Mouse (Mus musculus): ENCODE results near the gene Glis3. TPM values are rescaled to one million over a fixed set of nuclear protein-coding genes. Genes with fewer than 3 reads are reported as not detected.

Glis3 gene
- polyA plus RNA-seq, 2 experiments: 0.08 to 0.14 TPM

GRCm38 (mm10) chr19:28677045-28677727 lies 2.7 kb downstream of the Glis3 start:
- Histone ChIP-seq H3K4me3 (ENCODE audit: insufficient read depth in 1 of 2, low read depth in 2 of 2, low read length in 2 of 2) (no peak overlapping the region), H3K27me3 (ENCODE audit: control insufficient read depth, insufficient read depth, low read length) (peaks cover 36% of the 10 kb centered on the region), H3K4me1 (replicated peaks; ENCODE audit: control insufficient read depth in 2 of 2, insufficient read depth in 2 of 2, low read length in 1 of 2) (no peaks in the 10 kb centered on the region), H3K27ac (no peak overlapping the region), H3K9ac (replicated peaks) (no peak overlapping the region), H3K36me3 (replicated peaks; ENCODE audit: control insufficient read depth, insufficient read depth, low read depth) (no peaks in the 10 kb centered on the region), H3K9me3 (ENCODE audit: control insufficient read depth, low read length) (no peaks in the 10 kb centered on the region), H3K4me2 (ENCODE audit: low read depth) (peak overlapping the region; percentile 69; the same call in 1 of the 2 replicates)
- DNase-seq (ENCODE audit: low read depth in 3 of 3, low spot score in 3 of 3): no peak
- no peak for TF ChIP-seq EP300 (IDR thresholded peaks at IDR 0.05; ENCODE audit: low read depth)
- no peak for ATAC-seq (ENCODE audit: insufficient read depth)
- WGBS (ENCODE audit: insufficient replicate concordance): 19% methylated on average over 8 of the region's 8 CpGs

DNA sequence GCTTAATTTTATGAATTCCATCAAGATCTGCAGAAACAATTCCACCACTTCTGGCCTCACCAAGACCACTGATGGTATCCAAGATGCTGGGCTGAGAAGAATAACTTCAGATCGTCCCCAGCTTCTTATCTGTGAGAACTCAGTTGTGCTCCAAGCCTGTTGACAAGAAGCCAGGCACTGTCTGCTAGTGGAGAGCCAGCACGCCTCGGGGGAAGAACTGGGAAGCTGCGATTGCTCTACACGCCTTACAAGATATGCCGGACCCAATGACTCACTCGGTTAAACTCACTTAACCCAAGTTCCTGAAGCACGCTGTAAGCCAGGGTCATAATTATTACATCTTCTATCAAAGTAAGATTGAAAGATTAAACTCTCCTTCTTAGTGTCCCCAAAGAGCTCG lies 16.1 kb downstream of the Glis3 start:
- H3K9me3 ChIP-seq (ENCODE audit: control insufficient read depth, low read length): no peaks in the 10 kb centered on the region
- no peak overlapping the region for H3K4me2 ChIP-seq (ENCODE audit: low read depth)
- 66% methylated on average over 9 of the region's 9 CpGs for WGBS (ENCODE audit: insufficient replicate concordance)
- H3K36me3 ChIP-seq (replicated peaks; ENCODE audit: control insufficient read depth, insufficient read depth, low read depth): no peaks in the 10 kb centered on the region
- TF ChIP-seq CTCF (IDR thresholded peaks at IDR 0.05; ENCODE audit: low read depth) (no peak), EP300 (IDR thresholded peaks at IDR 0.05; ENCODE audit: low read depth) (no peak)
- no peak for DNase-seq (ENCODE audit: low read depth in 3 of 3, low spot score in 3 of 3)
- H3K27ac ChIP-seq: no peak overlapping the region
- no peak overlapping the region for H3K9ac ChIP-seq (replicated peaks)
- no peak for ATAC-seq (ENCODE audit: insufficient read depth)
- H3K4me1 ChIP-seq (replicated peaks; ENCODE audit: control insufficient read depth in 2 of 2, insufficient read depth in 2 of 2, low read length in 1 of 2): no peaks in the 10 kb centered on the region
- no peak overlapping the region for H3K4me3 ChIP-seq (ENCODE audit: insufficient read depth in 1 of 2, low read depth in 2 of 2, low read length in 2 of 2)
- no peaks in the 10 kb centered on the region for H3K27me3 ChIP-seq (ENCODE audit: control insufficient read depth, insufficient read depth, low read length)

GRCm38 (mm10) chr19:28663148-28663547 lies 16.7 kb downstream of the Glis3 start:
- H3K27me3 ChIP-seq (ENCODE audit: control insufficient read depth, insufficient read depth, low read length): no peaks in the 10 kb centered on the region

DNA sequence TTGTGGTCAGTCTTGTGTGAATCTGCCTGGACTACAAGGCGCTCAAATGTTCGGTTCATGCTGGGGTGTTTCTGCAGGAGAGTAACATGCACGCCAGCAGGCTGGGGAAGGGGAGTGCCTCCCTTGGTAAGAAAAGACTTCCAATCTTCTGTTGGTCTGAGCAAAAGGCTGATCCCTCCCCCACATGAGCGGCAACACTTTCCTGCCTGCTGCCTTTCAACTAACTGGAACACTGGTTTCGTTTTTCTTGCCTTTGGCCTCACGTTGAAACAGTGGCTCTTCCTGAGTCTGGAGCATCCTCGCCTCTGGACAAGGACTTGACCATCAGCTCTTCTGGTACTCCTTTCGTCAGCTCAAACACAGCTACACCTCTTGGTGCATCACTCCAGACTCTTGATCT lies 17.4 kb downstream of the Glis3 start:
- H3K9ac ChIP-seq (replicated peaks): no peak overlapping the region
- H3K36me3 ChIP-seq (replicated peaks; ENCODE audit: control insufficient read depth, insufficient read depth, low read depth): no peaks in the 10 kb centered on the region
- WGBS (ENCODE audit: insufficient replicate concordance): 57% methylated on average over 8 of the region's 8 CpGs
- H3K4me3 ChIP-seq (ENCODE audit: insufficient read depth in 1 of 2, low read depth in 2 of 2, low read length in 2 of 2): no peak overlapping the region
- no peak overlapping the region for H3K27ac ChIP-seq
- H3K9me3 ChIP-seq (ENCODE audit: control insufficient read depth, low read length): no peaks in the 10 kb centered on the region
- no peak for TF ChIP-seq CTCF (IDR thresholded peaks at IDR 0.05; ENCODE audit: low read depth)
- no peak for TF ChIP-seq EP300 (IDR thresholded peaks at IDR 0.05; ENCODE audit: low read depth)
- H3K4me2 ChIP-seq (ENCODE audit: low read depth): no peak overlapping the region
- H3K4me1 ChIP-seq (replicated peaks; ENCODE audit: control insufficient read depth in 2 of 2, insufficient read depth in 2 of 2, low read length in 1 of 2): no peaks in the 10 kb centered on the region
- H3K27me3 ChIP-seq (ENCODE audit: control insufficient read depth, insufficient read depth, low read length): no peaks in the 10 kb centered on the region
- no peak for DNase-seq (ENCODE audit: low read depth in 3 of 3, low spot score in 3 of 3)
- no peak for ATAC-seq (ENCODE audit: insufficient read depth)

More at GRCm38 (mm10) chr19:28663148-28663547, 16.7 kb downstream of the Glis3 start:
- TF ChIP-seq EP300 (IDR thresholded peaks at IDR 0.05; ENCODE audit: low read depth): no peak
- TF ChIP-seq CTCF (IDR thresholded peaks at IDR 0.05; ENCODE audit: low read depth): no peak
- Histone ChIP-seq H3K9me3 (ENCODE audit: control insufficient read depth, low read length) (no peaks in the 10 kb centered on the region), H3K4me3 (ENCODE audit: insufficient read depth in 1 of 2, low read depth in 2 of 2, low read length in 2 of 2) (no peak overlapping the region), H3K27ac (no peak overlapping the region), H3K36me3 (replicated peaks; ENCODE audit: control insufficient read depth, insufficient read depth, low read depth) (no peaks in the 10 kb centered on the region), H3K9ac (replicated peaks) (no peak overlapping the region), H3K4me2 (ENCODE audit: low read depth) (no peak overlapping the region), H3K4me1 (replicated peaks; ENCODE audit: control insufficient read depth in 2 of 2, insufficient read depth in 2 of 2, low read length in 1 of 2) (no peaks in the 10 kb centered on the region)
- WGBS (ENCODE audit: insufficient replicate concordance): 51% methylated on average over 10 of the region's 10 CpGs
- DNase-seq (ENCODE audit: low read depth in 3 of 3, low spot score in 3 of 3) (no peak), ATAC-seq (ENCODE audit: insufficient read depth) (no peak)

- no peaks in the 10 kb centered on the region for H3K4me1 ChIP-seq (replicated peaks; ENCODE audit: control insufficient read depth in 2 of 2, insufficient read depth in 2 of 2, low read length in 1 of 2)
- no peak overlapping the region for H3K9ac ChIP-seq (replicated peaks)
- TF ChIP-seq CTCF (IDR thresholded peaks at IDR 0.05; ENCODE audit: low read depth): no peak
- TF ChIP-seq EP300 (IDR thresholded peaks at IDR 0.05; ENCODE audit: low read depth): no peak
- 71% methylated on average over 7 of the region's 7 CpGs for WGBS (ENCODE audit: insufficient replicate concordance)
- H3K9me3 ChIP-seq (ENCODE audit: control insufficient read depth, low read length): no peaks in the 10 kb centered on the region
- H3K27ac ChIP-seq: no peak overlapping the region
- ATAC-seq (ENCODE audit: insufficient read depth): no peak
- H3K27me3 ChIP-seq (ENCODE audit: control insufficient read depth, insufficient read depth, low read length): no peaks in the 10 kb centered on the region
- no peak overlapping the region for H3K4me3 ChIP-seq (ENCODE audit: insufficient read depth in 1 of 2, low read depth in 2 of 2, low read length in 2 of 2)
- no peak for DNase-seq (ENCODE audit: low read depth in 3 of 3, low spot score in 3 of 3)
- no peak overlapping the region for H3K4me2 ChIP-seq (ENCODE audit: low read depth)
- H3K36me3 ChIP-seq (replicated peaks; ENCODE audit: control insufficient read depth, insufficient read depth, low read depth): no peaks in the 10 kb centered on the region
Observed at GRCm38 (mm10) chr19:28660912-28661311, 19.0 kb downstream of the Glis3 start.

Data from liver, embryonic 14.5 days (tissue).